Comparison of ENCODE assay signal across 17 mouse cellular contexts in genomic region chr11:52523671-52524070, GRCm38 (mm10).
"Had no signal": no experiment of that assay in that cellular context is flagged by ENCODE, and none has a peak within 500 bp of the region (broad histone marks: within the 10 kb centered on the region; RNA-seq: fewer than 3 reads in every experiment).

No protein-coding gene starts in this region.

- DNase-seq: lung, adult 18-20 months; lung, postnatal 14 days; midbrain, embryonic 14.5 days; retina, postnatal 1 day; right cerebral cortex, adult 18-20 months; right cerebral cortex, postnatal 25 days; right cerebral cortex, postnatal 4 days; spleen, adult 18-20 months; thymus, adult 18-20 months; thymus, postnatal 14 days; thymus, postnatal 36 days had no signal

- ATAC-seq: midbrain, embryonic 16.5 days had no signal

- H3K36me3 ChIP-seq: midbrain, embryonic 10.5 days; midbrain, embryonic 12.5 days; neural tube, embryonic 13.5 days; neural tube, embryonic 15.5 days had no signal

- H3K27ac ChIP-seq: midbrain, embryonic 10.5 days; midbrain, embryonic 12.5 days; neural tube, embryonic 13.5 days; neural tube, embryonic 15.5 days had no signal

- H3K27me3 ChIP-seq: midbrain, embryonic 12.5 days had no signal

- H3K9ac ChIP-seq: midbrain, embryonic 12.5 days; neural tube, embryonic 13.5 days; neural tube, embryonic 15.5 days had no signal

- H3K4me1 ChIP-seq: midbrain, embryonic 12.5 days; neural tube, embryonic 13.5 days had no signal

- H3K4me3 ChIP-seq: midbrain, embryonic 10.5 days; midbrain, embryonic 12.5 days; myocyte; neural tube, embryonic 13.5 days; neural tube, embryonic 15.5 days had no signal

- H3K9me3 ChIP-seq: midbrain, embryonic 10.5 days; midbrain, embryonic 12.5 days; neural tube, embryonic 13.5 days; neural tube, embryonic 15.5 days had no signal

- H3K4me2 ChIP-seq: midbrain, embryonic 12.5 days; neural tube, embryonic 13.5 days; neural tube, embryonic 15.5 days had no signal
